Mouse (Mus musculus) heart, postnatal 0 days (tissue): ENCODE measurements at regions not wholly inside any gene's neighbourhood (a gene's known extent, or its start where the extent isn't known, plus 50 kb on each side); places are given as distances from the start of the nearest gene placed in this dataset.

Experiments
- CTCF ChIP-seq: IDR thresholded peaks from 2 replicates; pipeline ENCODE4 v1.5.1; 2016; ENCODE audit warnings: antibody characterized with exemption, control low read depth, low read depth
- EP300 ChIP-seq: IDR thresholded peaks from 2 replicates; pipeline ENCODE4 v1.6.1; 2016; ENCODE audit warnings: antibody characterized with exemption, low read depth

DNA sequence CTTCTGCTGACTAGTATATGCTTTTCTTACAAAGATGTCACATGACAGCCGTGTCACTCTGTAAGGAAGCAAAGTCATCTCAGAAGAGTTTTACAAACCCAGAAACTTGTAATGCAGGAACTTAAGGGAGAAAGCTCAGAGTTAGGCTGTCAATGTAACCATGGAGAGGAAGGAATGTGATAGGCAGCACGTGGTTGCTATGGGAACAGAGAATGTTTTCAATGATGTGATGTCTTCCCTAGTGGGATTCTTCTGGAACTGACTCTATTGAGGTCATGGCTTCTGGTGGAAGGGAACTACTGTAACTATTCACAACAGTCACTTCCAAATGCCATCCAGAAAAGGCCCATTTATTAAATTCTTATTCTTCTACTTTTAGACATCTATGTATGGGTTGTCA, 190.0 kb upstream of the Lama2 start:
- TF ChIP-seq EP300, result no peak
- no peak for TF ChIP-seq CTCF
